Mouse (Mus musculus) intestine, embryonic 14.5 days (tissue): ENCODE data around the gene Syne2. TPM values are rescaled to one million over a fixed set of nuclear protein-coding genes. Genes with fewer than 3 reads are reported as not detected.

Source experiments
- ATAC-seq: fragments of 200-750 bp; cut with Nextera tagmentation; replicated peaks from 2 replicates; pipeline ENCODE4 v1.8.0; 2017; ENCODE audit warnings: low read depth, moderate number of reproducible peaks, moderate TSS enrichment, moderate library complexity; ENCODE audit not compliant: low FRiP score, low TSS enrichment
- DNase-seq: peaks from one replicate; pipeline ENCODE4 v3.0.0-alpha.2; 2018; ENCODE audit warnings: low spot score
- H3K27ac ChIP-seq: fragments of 300-500 bp; sonication (generic); 2 replicates; pipeline ENCODE4 v1.5.1; 2014; ENCODE audit warnings: low read depth, mild to moderate bottlenecking, control low read depth
- H3K27me3 ChIP-seq: fragments of 300-500 bp; sonication (generic); replicated peaks from 2 replicates; pipeline ENCODE4 v1.6.1; 2014; ENCODE audit warnings: low read length, control low read depth; ENCODE audit not compliant: control insufficient read depth, insufficient read depth
- H3K36me3 ChIP-seq: fragments of 300-500 bp; sonication (generic); 2 replicates; pipeline ENCODE4 v1.6.1; 2014; ENCODE audit warnings: low read length, control low read depth; ENCODE audit not compliant: control insufficient read depth, insufficient read depth
- H3K4me1 ChIP-seq: fragments of 300-500 bp; sonication (generic); replicated peaks from 2 replicates; pipeline ENCODE4 v1.6.1; 2014; ENCODE audit warnings: low read length, control low read depth, mixed read lengths; ENCODE audit not compliant: control insufficient read depth, insufficient read depth
- H3K4me2 ChIP-seq: fragments of 300-500 bp; sonication (generic); 2 replicates; pipeline ENCODE4 v1.6.1; 2014; ENCODE audit warnings: low read length
- H3K4me3 ChIP-seq: fragments of 300-500 bp; sonication (generic); 2 replicates; pipeline ENCODE4 v1.5.1; 2014; ENCODE audit warnings: low read depth, low read length, control low read depth, mixed read lengths
- H3K9ac ChIP-seq: fragments of 300-500 bp; sonication (generic); 2 replicates; pipeline ENCODE4 v1.6.1; 2014; ENCODE audit warnings: mild to moderate bottlenecking, low read length
- H3K9me3 ChIP-seq: fragments of 300-500 bp; sonication (generic); 2 replicates; pipeline ENCODE4 v1.6.1; 2016; ENCODE audit warnings: low read length, control low read depth; ENCODE audit not compliant: control insufficient read depth
- WGBS: fragments of 180-500 bp; shearing (Covaris S2); extraction: QIAGEN DNeasy Blood & Tissue Kit; methylation state at CpG from one replicate; pipeline ENCODE4 v1.1.7; 2014; 5-methylcytosine and 5-hydroxymethylcytosine counted together
- polyA plus RNA-seq: library from polyadenylated mRNA; unstranded; fragments of >200 nt; fragmentation: Nextera tagmentation; extraction: Ambion mirVana; gene quantifications from 2 replicates; pipeline ENCODE4 v1.2.1, GENCODE M21; 2014

Syne2 gene
- polyA plus RNA-seq, 1 experiment from 2014 or later: 41.5 TPM

- WGBS: 25% methylated on average over 6 of the region's 6 CpGs
- Histone ChIP-seq H3K9ac (no peak overlapping the region), H3K27ac (no peak overlapping the region), H3K4me2 (no peak overlapping the region; the same call in 1 of the 2 replicates), H3K9me3 (no peaks in the 10 kb centered on the region), H3K27me3 (no peaks in the 10 kb centered on the region), H3K36me3 (no peaks in the 10 kb centered on the region), H3K4me3 (no peak overlapping the region), H3K4me1 (peaks cover 14% of the 10 kb centered on the region)
- ATAC-seq: no peak
- DNase-seq: no peak
Observed at GRCm38 (mm10) chr12:75822122-75822521, 4.2 kb downstream of the Syne2 start.

GRCm38 (mm10) chr12:75823475-75823874 lies 5.5 kb downstream of the Syne2 start:
- Histone ChIP-seq H3K27me3 (no peaks in the 10 kb centered on the region), H3K9ac (no peak overlapping the region), H3K4me1 (peaks cover 14% of the 10 kb centered on the region), H3K27ac (no peak overlapping the region), H3K4me2 (no peak overlapping the region), H3K9me3 (no peaks in the 10 kb centered on the region), H3K36me3 (no peaks in the 10 kb centered on the region), H3K4me3 (no peak overlapping the region)
- WGBS: 87% methylated on average over 6 of the region's 6 CpGs
- ATAC-seq: no peak
- DNase-seq: no peak

- Histone ChIP-seq H3K4me3 (no peak overlapping the region), H3K9me3 (no peaks in the 10 kb centered on the region), H3K4me1 (0 out of 2 replicates have a peak, but pooled peaks cover 10% of the 10 kb centered on the region), H3K27me3 (no peaks in the 10 kb centered on the region), H3K4me2 (no peak overlapping the region), H3K27ac (no peak overlapping the region), H3K9ac (no peak overlapping the region), H3K36me3 (no peaks in the 10 kb centered on the region)
- ATAC-seq (no peak), DNase-seq (no peak)
- 92% methylated on average over 7 of the region's 7 CpGs for WGBS
Observed at GRCm38 (mm10) chr12:75825458-75825857, 7.5 kb downstream of the Syne2 start.

- ATAC-seq: no peak
Observed at GRCm38 (mm10) chr12:75826699-75827353, 8.9 kb downstream of the Syne2 start.

GRCm38 (mm10) chr12:75827751-75828150 lies 9.8 kb downstream of the Syne2 start:
- H3K36me3 ChIP-seq: no peaks in the 10 kb centered on the region
- WGBS: 68% methylated on average over 15 of the region's 15 CpGs

More at GRCm38 (mm10) chr12:75826699-75827353, 8.9 kb downstream of the Syne2 start:
- 53% methylated on average over 10 of the region's 10 CpGs for WGBS
- no peak overlapping the region for H3K4me3 ChIP-seq
- no peak overlapping the region for H3K27ac ChIP-seq
- H3K36me3 ChIP-seq: no peaks in the 10 kb centered on the region
- 0 out of 2 replicates have a peak, but pooled peaks cover 10% of the 10 kb centered on the region for H3K4me1 ChIP-seq
- H3K9me3 ChIP-seq: no peaks in the 10 kb centered on the region
- H3K4me2 ChIP-seq: no peak overlapping the region
- no peaks in the 10 kb centered on the region for H3K27me3 ChIP-seq
- no peak overlapping the region for H3K9ac ChIP-seq
- no peak for DNase-seq

GRCm38 (mm10) chr12:75829616-75830015 lies 11.7 kb downstream of the Syne2 start:
- Histone ChIP-seq H3K4me2 (no peak overlapping the region), H3K9ac (no peak overlapping the region), H3K9me3 (no peaks in the 10 kb centered on the region), H3K4me1 (peaks cover 24% of the 10 kb centered on the region), H3K4me3 (no peak overlapping the region), H3K27me3 (no peaks in the 10 kb centered on the region), H3K27ac (no peak overlapping the region), H3K36me3 (no peaks in the 10 kb centered on the region)
- WGBS: 86% methylated on average over 5 of the region's 5 CpGs
- ATAC-seq: no peak
- no peak for DNase-seq

More at GRCm38 (mm10) chr12:75827751-75828150, 9.8 kb downstream of the Syne2 start:
- Histone ChIP-seq H3K27me3 (no peaks in the 10 kb centered on the region), H3K4me1 (0 out of 2 replicates have a peak, but pooled peaks cover 10% of the 10 kb centered on the region), H3K9ac (no peak overlapping the region), H3K9me3 (no peaks in the 10 kb centered on the region), H3K4me2 (no peak overlapping the region), H3K27ac (no peak overlapping the region), H3K4me3 (no peak overlapping the region)
- ATAC-seq (no peak), DNase-seq (no peak)

- ATAC-seq: 0 out of 2 replicates have a peak, but pooled peaks have one; percentile 37
- Histone ChIP-seq H3K4me2 (peak overlapping the region; percentile 31), H3K4me3 (no peak overlapping the region), H3K27me3 (no peaks in the 10 kb centered on the region), H3K4me1 (peaks cover 28% of the 10 kb centered on the region), H3K9ac (no peak overlapping the region), H3K27ac (peak overlapping the region; percentile 27; the same call in 1 of the 2 replicates), H3K9me3 (no peaks in the 10 kb centered on the region), H3K36me3 (no peaks in the 10 kb centered on the region)
- 53% methylated on average over 12 of the region's 12 CpGs for WGBS
- DNase-seq: no peak
Observed at GRCm38 (mm10) chr12:75833149-75833959, 15.4 kb downstream of the Syne2 start.

GRCm38 (mm10) chr12:75833960-75834729 lies 16.2 kb downstream of the Syne2 start:
- no peaks in the 10 kb centered on the region for H3K9me3 ChIP-seq
- peaks cover 28% of the 10 kb centered on the region for H3K4me1 ChIP-seq
- H3K27me3 ChIP-seq: no peaks in the 10 kb centered on the region
- H3K9ac ChIP-seq: no peak overlapping the region
- ATAC-seq (peak; percentile 47), DNase-seq (no peak)
- H3K27ac ChIP-seq: 0 out of 2 replicates have a peak overlapping the region, but pooled peaks have one; percentile 27
- 51% methylated on average over 14 of the region's 14 CpGs for WGBS
- H3K4me3 ChIP-seq: no peak overlapping the region; the same call in 1 of the 2 replicates
- H3K4me2 ChIP-seq: peak overlapping the region; percentile 31
- H3K36me3 ChIP-seq: no peaks in the 10 kb centered on the region
